Mouse (Mus musculus) heart, embryonic 16.5 days (tissue): ENCODE results near the gene Rgs7. TPM values are rescaled to one million over a fixed set of nuclear protein-coding genes. Genes with fewer than 3 reads are reported as not detected.

Experiments used
- ATAC-seq: fragments of 200-750 bp; cut with Nextera tagmentation; replicated peaks from 2 replicates; pipeline ENCODE4 v1.8.0; 2017; ENCODE audit warnings: moderate number of reproducible peaks; ENCODE audit not compliant: insufficient read depth, low FRiP score; ENCODE audit errors: extremely low read depth
- H3K27ac ChIP-seq: fragments of 300-500 bp; sonication (generic); 2 replicates; pipeline ENCODE4 v1.5.1; 2014; ENCODE audit warnings: mild to moderate bottlenecking, low read length, control low read depth, moderate library complexity
- H3K27me3 ChIP-seq: fragments of 300-500 bp; sonication (generic); 2 replicates; pipeline ENCODE4 v1.6.1; 2014; ENCODE audit warnings: low read length, mixed read lengths; ENCODE audit not compliant: control insufficient read depth, insufficient read depth
- H3K36me3 ChIP-seq: fragments of 300-500 bp; sonication (generic); 2 replicates; pipeline ENCODE4 v1.6.1; 2014; ENCODE audit not compliant: control insufficient read depth, insufficient read depth
- H3K4me1 ChIP-seq: fragments of 300-500 bp; sonication (generic); 2 replicates; pipeline ENCODE4 v1.6.1; 2014; ENCODE audit warnings: low read length, mixed read lengths; ENCODE audit not compliant: control insufficient read depth, insufficient read depth
- H3K4me2 ChIP-seq: fragments of 300-500 bp; sonication (generic); 2 replicates; pipeline ENCODE4 v1.6.1; 2014; ENCODE audit warnings: low read depth, mild to moderate bottlenecking, control low read depth, low read length
- H3K4me3 ChIP-seq: fragments of 300-500 bp; sonication (generic); 2 replicates; pipeline ENCODE4 v1.5.1; 2014; ENCODE audit warnings: mild to moderate bottlenecking, control low read depth, low read length
- H3K9ac ChIP-seq: fragments of 300-500 bp; sonication (generic); 2 replicates; pipeline ENCODE4 v1.6.1; 2014; ENCODE audit warnings: low read length, control low read depth
- H3K9me3 ChIP-seq: fragments of 300-500 bp; sonication (generic); replicated peaks from 2 replicates; pipeline ENCODE4 v1.6.1; 2016; ENCODE audit warnings: low read length; ENCODE audit not compliant: control insufficient read depth
- WGBS: fragments of 180-500 bp; shearing (Covaris S2); extraction: QIAGEN DNeasy Blood & Tissue Kit; methylation state at CpG from one replicate; pipeline ENCODE4 v1.1.7; 2014; 5-methylcytosine and 5-hydroxymethylcytosine counted together
- polyA plus RNA-seq: library from polyadenylated mRNA; unstranded; fragments of >200 nt; fragmentation: Nextera tagmentation; extraction: Ambion mirVana; gene quantifications from 2 replicates; pipeline ENCODE4 v1.2.1, GENCODE M21; 2015

Rgs7 gene
- polyA plus RNA-seq, 1 experiment from 2014 or later, result 0.41 TPM

DNA sequence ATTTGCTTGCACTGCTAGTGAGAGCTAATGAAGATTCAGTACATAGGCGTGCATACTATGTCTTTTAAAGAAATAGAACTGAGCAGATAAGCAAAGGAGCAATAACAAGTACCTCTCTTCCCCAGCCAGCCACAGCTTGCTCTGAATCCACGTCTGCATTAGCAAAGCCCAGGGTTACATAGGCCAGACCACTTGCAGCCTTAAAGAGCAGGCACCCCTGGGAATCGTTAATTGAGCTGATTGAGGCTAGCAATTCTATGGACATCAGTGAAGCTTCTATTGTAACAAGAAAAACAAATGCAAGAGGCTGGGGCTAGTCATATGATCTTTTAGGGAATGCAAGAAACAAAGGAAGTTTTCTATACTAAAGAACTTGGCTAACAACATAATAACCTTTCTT is 81.9 kb downstream of the Rgs7 start:
- WGBS, result 27% methylated on average over 3 of the region's 3 CpGs
- ATAC-seq, result no peak
- H3K4me3 ChIP-seq, result no peak overlapping the region
- H3K9ac ChIP-seq, result no peak overlapping the region
- H3K4me2 ChIP-seq, result no peak overlapping the region
- no peaks in the 10 kb centered on the region for H3K36me3 ChIP-seq
- H3K4me1 ChIP-seq, result no peaks in the 10 kb centered on the region
- H3K27me3 ChIP-seq, result no peaks in the 10 kb centered on the region
- no peaks in the 10 kb centered on the region for H3K9me3 ChIP-seq
- H3K27ac ChIP-seq, result no peak overlapping the region

DNA sequence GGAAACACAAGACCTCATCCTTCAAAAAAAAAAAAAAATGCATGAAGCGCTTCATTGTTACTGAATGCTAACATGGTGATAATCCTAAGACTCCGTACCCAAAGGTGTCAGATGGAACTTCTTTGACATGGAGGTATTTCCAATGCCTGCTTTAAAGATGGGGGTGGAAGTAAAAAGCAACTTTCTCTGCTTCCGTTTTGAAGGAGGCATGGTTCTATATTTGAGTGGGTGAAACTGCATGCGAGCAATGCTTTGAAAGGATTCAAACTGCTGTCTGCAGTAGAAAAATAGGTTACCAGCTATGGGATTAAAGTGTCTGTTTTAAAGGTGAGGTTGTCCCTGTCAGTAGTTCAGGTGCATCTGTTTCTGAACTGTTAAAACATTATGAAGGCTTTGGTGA is 100.4 kb downstream of the Rgs7 start:
- Histone ChIP-seq H3K4me2 (no peak overlapping the region), H3K9me3 (no peaks in the 10 kb centered on the region), H3K4me3 (no peak overlapping the region), H3K9ac (no peak overlapping the region), H3K27me3 (no peaks in the 10 kb centered on the region), H3K27ac (no peak overlapping the region), H3K36me3 (no peaks in the 10 kb centered on the region), H3K4me1 (no peaks in the 10 kb centered on the region)
- 71% methylated on average over 4 of the region's 4 CpGs for WGBS
- no peak for ATAC-seq

DNA sequence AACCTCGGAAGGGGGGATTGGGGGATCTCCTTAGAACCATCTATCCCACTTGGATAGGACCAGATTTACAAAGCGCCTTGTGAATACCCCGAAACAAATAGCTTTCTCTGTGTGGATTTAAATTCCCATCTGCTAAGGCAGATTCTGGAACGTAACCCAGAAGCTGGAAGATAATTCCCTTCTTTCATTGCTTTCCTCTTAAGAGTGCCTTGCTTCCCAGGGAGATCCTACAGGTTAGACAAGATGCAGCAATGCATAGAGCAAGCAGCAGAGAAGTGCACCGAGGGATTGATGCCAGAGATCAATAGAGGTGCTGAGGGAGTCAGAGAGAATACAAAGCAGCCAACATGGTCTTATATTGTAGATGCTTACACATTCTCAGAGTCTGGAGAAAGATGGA is 103.0 kb downstream of the Rgs7 start:
- Histone ChIP-seq H3K9me3 (no peaks in the 10 kb centered on the region), H3K36me3 (no peaks in the 10 kb centered on the region), H3K27ac (no peak overlapping the region), H3K9ac (no peak overlapping the region), H3K4me2 (no peak overlapping the region), H3K4me1 (no peaks in the 10 kb centered on the region), H3K27me3 (no peaks in the 10 kb centered on the region), H3K4me3 (no peak overlapping the region)
- WGBS, result 74% methylated on average over 5 of the region's 5 CpGs
- ATAC-seq, result no peak

DNA sequence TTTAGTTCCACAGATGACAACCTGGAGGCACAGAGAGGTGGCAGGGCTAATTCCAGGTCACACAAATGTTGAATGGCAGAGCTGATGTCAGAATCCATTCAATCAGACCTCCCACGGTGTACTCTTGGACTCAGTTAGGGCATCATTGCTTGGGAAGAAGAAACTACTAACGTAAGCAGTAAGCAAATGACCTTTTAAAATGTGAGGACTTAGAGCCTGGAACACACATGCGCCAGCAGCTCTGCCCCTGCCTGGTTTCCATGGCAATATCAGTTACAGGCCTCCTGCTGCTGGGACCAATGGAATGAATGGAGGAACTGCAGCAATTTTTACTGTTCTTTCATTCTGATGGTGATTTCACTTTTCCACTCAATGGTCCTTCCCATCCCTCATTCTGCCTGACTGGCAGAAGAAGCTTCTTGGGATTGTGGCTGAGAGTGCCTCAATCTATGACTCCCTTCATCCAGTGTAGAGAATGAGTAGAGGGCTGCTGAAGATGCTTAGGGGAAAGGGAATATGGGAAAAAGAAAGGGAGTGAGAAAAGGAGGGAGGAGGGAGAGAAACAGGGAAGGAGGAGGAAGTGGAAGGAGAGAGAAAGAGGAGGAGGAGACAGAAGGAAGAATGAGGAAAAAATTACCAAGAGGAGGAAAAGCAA is 106.6 kb downstream of the Rgs7 start:
- no peak for ATAC-seq
- Histone ChIP-seq H3K4me2 (no peak overlapping the region), H3K9me3 (no peaks in the 10 kb centered on the region), H3K4me3 (no peak overlapping the region), H3K27me3 (no peaks in the 10 kb centered on the region), H3K36me3 (no peaks in the 10 kb centered on the region), H3K9ac (no peak overlapping the region), H3K4me1 (no peaks in the 10 kb centered on the region), H3K27ac (no peak overlapping the region)
- WGBS, result 50% methylated on average over 3 of the region's 3 CpGs

DNA sequence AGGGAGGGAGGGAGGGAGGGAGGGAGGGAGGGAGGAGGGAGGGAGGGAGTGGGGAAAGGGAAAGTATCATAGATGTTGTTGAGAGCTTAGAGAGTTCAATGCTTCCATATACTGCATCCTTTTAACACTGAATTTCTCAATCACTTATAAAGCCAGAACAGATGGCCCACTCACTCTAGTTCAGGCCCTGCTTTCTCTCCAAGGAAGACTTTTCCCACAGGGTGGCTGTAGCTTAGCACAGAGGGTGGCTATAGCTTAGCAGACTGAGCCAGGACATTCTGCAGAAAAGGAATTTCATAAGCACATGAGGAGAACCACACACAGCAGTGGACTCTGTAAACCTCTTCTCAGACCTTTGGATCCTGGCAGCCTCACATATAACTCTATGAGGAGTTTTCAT is 119.7 kb downstream of the Rgs7 start:
- H3K4me2 ChIP-seq, result no peak overlapping the region
- no peak for ATAC-seq
- no peaks in the 10 kb centered on the region for H3K27me3 ChIP-seq
- no peaks in the 10 kb centered on the region for H3K9me3 ChIP-seq
- no peak overlapping the region for H3K4me3 ChIP-seq
- no peaks in the 10 kb centered on the region for H3K4me1 ChIP-seq
- no peaks in the 10 kb centered on the region for H3K36me3 ChIP-seq
- H3K9ac ChIP-seq, result no peak overlapping the region
- no peak overlapping the region for H3K27ac ChIP-seq

DNA sequence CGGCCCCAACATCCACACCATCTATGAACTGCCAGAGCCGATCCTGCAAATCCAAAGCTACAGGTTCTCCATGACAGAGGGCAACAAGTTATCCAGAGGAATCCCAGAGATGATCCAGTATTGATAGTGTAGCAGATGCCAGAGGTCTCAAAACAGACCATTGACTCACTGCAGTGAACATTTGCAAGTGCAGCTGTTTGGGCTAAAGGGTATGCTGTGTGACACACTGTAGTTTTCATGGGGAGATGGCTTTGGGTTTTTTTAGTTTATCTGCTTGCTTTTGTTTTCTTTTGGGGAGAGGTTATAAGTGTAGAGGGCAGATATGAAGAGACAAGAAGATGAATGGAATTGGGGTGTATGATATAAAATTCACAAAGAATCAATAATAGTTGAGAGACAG is 124.2 kb downstream of the Rgs7 start:
- H3K4me3 ChIP-seq, result no peak overlapping the region
- no peaks in the 10 kb centered on the region for H3K27me3 ChIP-seq
- H3K27ac ChIP-seq, result no peak overlapping the region
- no peak overlapping the region for H3K9ac ChIP-seq
- H3K9me3 ChIP-seq, result no peaks in the 10 kb centered on the region
- H3K36me3 ChIP-seq, result no peaks in the 10 kb centered on the region
- no peak for ATAC-seq
- no peaks in the 10 kb centered on the region for H3K4me1 ChIP-seq
- 91% methylated on average over 2 of the region's 2 CpGs for WGBS
- H3K4me2 ChIP-seq, result no peak overlapping the region

DNA sequence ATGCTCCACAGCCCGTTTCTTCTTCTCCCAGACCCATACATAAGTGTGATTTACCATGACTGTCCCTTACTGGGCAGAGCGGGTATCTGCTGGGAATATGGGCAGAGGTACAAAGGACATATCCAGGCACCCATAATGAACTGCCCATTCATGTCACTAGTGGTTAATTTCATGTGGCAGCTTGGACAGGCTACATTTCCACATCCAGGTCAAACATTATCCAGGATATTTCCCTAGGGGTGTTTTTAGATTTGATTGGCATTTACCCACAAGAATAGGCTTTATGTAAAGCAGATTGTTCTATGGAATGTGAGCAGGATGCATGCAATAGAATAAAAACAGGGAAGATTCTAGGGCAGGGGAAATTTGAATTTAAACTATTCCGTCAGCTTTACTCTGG is 128.7 kb downstream of the Rgs7 start:
- Histone ChIP-seq H3K36me3 (no peaks in the 10 kb centered on the region), H3K4me2 (no peak overlapping the region), H3K9ac (no peak overlapping the region), H3K9me3 (no peaks in the 10 kb centered on the region), H3K27me3 (no peaks in the 10 kb centered on the region), H3K27ac (no peak overlapping the region), H3K4me1 (no peaks in the 10 kb centered on the region), H3K4me3 (no peak overlapping the region)
- 77% methylated on average over 3 of the region's 3 CpGs for WGBS
- no peak for ATAC-seq

DNA sequence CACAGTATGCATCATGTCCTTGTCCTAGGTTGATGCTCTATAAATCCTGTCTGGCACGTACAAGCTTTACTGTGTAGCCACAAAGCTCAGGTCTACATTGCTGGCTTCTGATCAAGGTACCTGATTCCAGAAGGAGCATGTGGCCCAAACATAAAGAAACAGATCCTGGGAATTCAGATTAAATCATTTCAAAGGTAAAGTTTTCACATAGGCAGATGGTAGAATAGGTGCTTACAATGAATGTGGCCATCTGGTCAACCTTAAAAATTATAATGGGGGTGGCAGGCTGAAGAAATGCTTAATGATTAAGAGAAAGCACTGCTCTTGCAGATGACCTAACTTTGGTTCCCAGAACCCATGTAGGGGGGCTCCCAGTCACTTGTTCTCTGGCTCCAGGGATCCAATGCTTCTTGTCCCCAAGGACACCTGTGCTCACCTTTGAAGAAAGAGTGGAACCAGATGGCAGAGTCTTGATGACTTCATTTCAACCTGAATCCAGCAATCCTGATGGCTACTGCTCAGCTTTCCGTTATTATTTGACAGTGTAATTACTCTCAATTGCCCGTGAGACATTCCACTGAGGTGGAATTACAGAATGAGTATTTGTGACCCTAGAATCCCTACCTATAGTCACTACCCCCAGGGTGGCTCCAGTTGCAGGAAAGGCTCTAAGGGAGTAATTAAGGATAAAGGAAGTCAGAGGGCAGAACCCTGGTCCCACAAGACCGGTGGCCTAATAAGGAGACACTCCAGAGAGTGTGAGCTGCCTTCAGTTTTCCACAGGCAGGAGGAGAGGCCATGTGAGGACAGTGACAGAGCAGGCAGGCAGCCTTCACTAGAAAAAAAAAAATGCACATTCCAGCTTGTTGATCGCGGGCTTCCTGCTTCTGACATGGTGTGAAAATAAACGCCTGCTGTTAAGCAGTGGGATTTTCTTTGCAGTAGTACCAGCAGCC is 132.6 kb downstream of the Rgs7 start:
- Histone ChIP-seq H3K9ac (no peak overlapping the region), H3K4me3 (no peak overlapping the region), H3K27ac (no peak overlapping the region), H3K4me2 (no peak overlapping the region), H3K27me3 (no peaks in the 10 kb centered on the region), H3K9me3 (no peaks in the 10 kb centered on the region), H3K36me3 (no peaks in the 10 kb centered on the region), H3K4me1 (no peaks in the 10 kb centered on the region)
- peak; percentile 65 for ATAC-seq
- 38% methylated on average over 7 of the region's 7 CpGs for WGBS

DNA sequence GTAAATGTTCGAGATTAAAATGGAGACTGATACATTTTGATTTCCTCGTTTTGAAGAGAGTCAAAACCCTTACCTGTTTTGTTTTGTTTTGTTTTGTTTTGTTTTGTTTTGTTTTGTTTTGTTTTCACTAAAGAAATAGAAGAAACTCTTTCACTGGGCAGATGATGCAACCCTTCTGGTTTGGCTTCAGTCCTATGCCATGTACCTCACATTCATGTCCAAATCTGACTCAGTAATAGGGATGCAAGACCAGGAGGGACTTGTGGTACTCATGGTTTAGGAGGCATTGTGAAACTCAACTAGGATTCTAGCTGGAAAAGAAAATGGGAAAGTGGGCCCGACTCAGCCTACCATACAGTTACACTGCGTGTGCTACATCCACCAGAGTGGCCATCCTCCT is 139.4 kb downstream of the Rgs7 start:
- no peaks in the 10 kb centered on the region for H3K4me1 ChIP-seq
- no peak overlapping the region for H3K4me3 ChIP-seq
- no peak for ATAC-seq
- no peaks in the 10 kb centered on the region for H3K9me3 ChIP-seq
- no peaks in the 10 kb centered on the region for H3K27me3 ChIP-seq
- no peak overlapping the region for H3K4me2 ChIP-seq
- no peak overlapping the region for H3K27ac ChIP-seq
- no peak overlapping the region for H3K9ac ChIP-seq
- H3K36me3 ChIP-seq, result no peaks in the 10 kb centered on the region
- 76% methylated on average over 4 of the region's 4 CpGs for WGBS
